Mouse (Mus musculus) liver, embryonic 13.5 days (tissue): ENCODE results near the gene Mtfmt. TPM values are rescaled to one million over a fixed set of nuclear protein-coding genes. Genes with fewer than 3 reads are reported as not detected.

Source experiments
- ATAC-seq: fragments of 200-750 bp; cut with Nextera tagmentation; 2 replicates; pipeline ENCODE4 v1.8.0; 2017; ENCODE audit warnings: low read depth, mild to moderate bottlenecking, moderate number of reproducible peaks, moderate library complexity
- DNase-seq: peaks from one replicate; pipeline ENCODE4 v3.0.0; 2022
- H3K27ac ChIP-seq: fragments of 300-500 bp; sonication (generic); 2 replicates; pipeline ENCODE4 v1.5.1; 2015; ENCODE audit warnings: moderate library complexity, mild to moderate bottlenecking, inconsistent platforms
- H3K27me3 ChIP-seq: fragments of 300-500 bp; sonication (generic); 2 replicates; pipeline ENCODE4 v1.6.1; 2015; ENCODE audit warnings: mild to moderate bottlenecking, inconsistent platforms
- H3K36me3 ChIP-seq: fragments of 300-500 bp; sonication (generic); 2 replicates; pipeline ENCODE4 v1.6.1; 2015; ENCODE audit warnings: mild to moderate bottlenecking, inconsistent platforms
- H3K4me1 ChIP-seq: fragments of 300-500 bp; sonication (generic); replicated peaks from 2 replicates; pipeline ENCODE4 v1.6.1; 2015; ENCODE audit warnings: inconsistent platforms
- H3K4me2 ChIP-seq: fragments of 300-500 bp; sonication (generic); 2 replicates; pipeline ENCODE4 v1.6.1; 2015; ENCODE audit warnings: inconsistent platforms, mild to moderate bottlenecking, moderate library complexity
- H3K4me3 ChIP-seq: fragments of 300-500 bp; sonication (generic); replicated peaks from 2 replicates; pipeline ENCODE4 v1.5.1; 2015; ENCODE audit warnings: mild to moderate bottlenecking, inconsistent platforms
- H3K9ac ChIP-seq: fragments of 300-500 bp; sonication (generic); 2 replicates; pipeline ENCODE4 v1.6.1; 2015; ENCODE audit warnings: mild to moderate bottlenecking, inconsistent platforms
- H3K9me3 ChIP-seq: fragments of 300-500 bp; sonication (generic); replicated peaks from 2 replicates; pipeline ENCODE4 v1.6.1; 2016; ENCODE audit warnings: inconsistent platforms
- WGBS: fragments of 180-500 bp; shearing (Covaris S2); methylation state at CpG from one replicate; pipeline ENCODE4 v1.1.7; 2015; ENCODE audit not compliant: insufficient replicate concordance; 5-methylcytosine and 5-hydroxymethylcytosine counted together
- polyA plus RNA-seq: library from polyadenylated mRNA; unstranded; fragments of >200 nt; fragmentation: Nextera tagmentation; extraction: Ambion mirVana; gene quantifications from 2 replicates; pipeline ENCODE4 v1.2.1, GENCODE M21; 2015

Gene Mtfmt
- polyA plus RNA-seq, 1 experiment from 2014 or later: 8.4 TPM

- DNase-seq: no peak
- Histone ChIP-seq H3K9ac (no peak overlapping the region), H3K27ac (no peak overlapping the region), H3K36me3 (no peaks in the 10 kb centered on the region), H3K4me1 (0 out of 2 replicates have a peak, but pooled peaks cover 6% of the 10 kb centered on the region), H3K4me3 (no peak overlapping the region), H3K9me3 (no peaks in the 10 kb centered on the region), H3K4me2 (no peak overlapping the region), H3K27me3 (no peaks in the 10 kb centered on the region)
- WGBS: 71% methylated on average over 2 of the region's 2 CpGs
- no peak for ATAC-seq
Measured at GRCm38 (mm10) chr9:65405184-65405449, 30.5 kb upstream of the Mtfmt start.

GRCm38 (mm10) chr9:65407327-65407726 lies 28.3 kb upstream of the Mtfmt start:
- ATAC-seq: no peak
- Histone ChIP-seq H3K27me3 (no peaks in the 10 kb centered on the region), H3K4me3 (no peak overlapping the region), H3K27ac (no peak overlapping the region), H3K9ac (no peak overlapping the region), H3K4me1 (0 out of 2 replicates have a peak, but pooled peaks cover 6% of the 10 kb centered on the region), H3K4me2 (no peak overlapping the region), H3K9me3 (no peaks in the 10 kb centered on the region), H3K36me3 (no peaks in the 10 kb centered on the region)
- DNase-seq: no peak
- 71% methylated on average over 5 of the region's 5 CpGs for WGBS

DNA sequence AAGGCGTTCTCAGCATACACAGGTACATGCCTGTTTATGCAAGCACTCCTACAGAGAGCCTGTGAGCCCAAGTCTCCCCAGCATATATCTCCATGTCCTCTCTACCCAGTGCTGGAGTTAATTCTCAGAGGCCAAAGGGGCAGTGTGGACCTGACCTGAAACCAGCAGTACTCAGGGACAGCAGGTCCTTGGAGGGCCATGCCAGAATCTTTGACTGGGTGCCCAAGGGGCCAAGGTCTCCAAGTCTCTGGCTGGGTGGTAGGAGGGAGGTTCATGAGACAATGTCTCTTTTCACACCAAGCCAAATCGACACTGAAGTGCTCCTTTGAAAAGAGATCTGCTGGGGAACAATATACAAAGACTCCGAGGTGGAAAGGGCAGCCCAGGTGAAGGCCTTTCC lies 27.7 kb upstream of the Mtfmt start:
- H3K9ac ChIP-seq: no peak overlapping the region
- 0 out of 2 replicates have a peak, but pooled peaks cover 6% of the 10 kb centered on the region for H3K4me1 ChIP-seq
- no peaks in the 10 kb centered on the region for H3K36me3 ChIP-seq
- no peak overlapping the region for H3K27ac ChIP-seq
- ATAC-seq (no peak), DNase-seq (no peak)
- H3K4me2 ChIP-seq: no peak overlapping the region
- WGBS: 52% methylated on average over 3 of the region's 3 CpGs
- no peak overlapping the region for H3K4me3 ChIP-seq
- no peaks in the 10 kb centered on the region for H3K9me3 ChIP-seq
- H3K27me3 ChIP-seq: no peaks in the 10 kb centered on the region

- Histone ChIP-seq H3K9me3 (no peaks in the 10 kb centered on the region), H3K4me1 (0 out of 2 replicates have a peak, but pooled peaks cover 6% of the 10 kb centered on the region), H3K36me3 (no peaks in the 10 kb centered on the region), H3K27me3 (no peaks in the 10 kb centered on the region), H3K9ac (no peak overlapping the region), H3K4me3 (no peak overlapping the region), H3K4me2 (no peak overlapping the region), H3K27ac (no peak overlapping the region)
- no peak for DNase-seq
- WGBS: 54% methylated on average over 5 of the region's 5 CpGs
- ATAC-seq: 0 out of 2 replicates have a peak, but pooled peaks have one; percentile 36
Measured at GRCm38 (mm10) chr9:65408871-65409295, 26.7 kb upstream of the Mtfmt start.

DNA sequence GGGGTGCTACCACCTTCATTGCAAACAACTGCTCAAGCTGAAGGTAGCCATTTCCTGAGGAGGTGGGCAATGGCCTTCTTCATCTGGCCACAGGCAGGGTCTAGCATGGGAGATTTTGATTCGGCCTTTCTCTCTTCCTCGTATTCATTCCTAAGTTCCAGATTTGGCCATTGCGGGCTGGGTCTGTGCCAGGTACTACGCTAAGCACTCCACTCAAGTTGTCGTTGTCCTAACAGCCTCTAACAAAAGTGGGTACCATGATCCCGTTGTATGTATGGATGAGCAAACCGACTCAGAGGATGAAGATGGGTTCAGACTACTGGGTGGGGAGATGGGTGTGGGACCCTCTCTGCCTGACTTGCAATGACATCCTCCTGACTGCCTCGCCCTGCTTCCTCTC lies 25.2 kb upstream of the Mtfmt start:
- ATAC-seq: no peak
- 0 out of 2 replicates have a peak, but pooled peaks cover 6% of the 10 kb centered on the region for H3K4me1 ChIP-seq
- H3K4me3 ChIP-seq: no peak overlapping the region
- H3K9ac ChIP-seq: no peak overlapping the region
- no peak overlapping the region for H3K27ac ChIP-seq
- DNase-seq: no peak
- no peaks in the 10 kb centered on the region for H3K36me3 ChIP-seq
- no peaks in the 10 kb centered on the region for H3K27me3 ChIP-seq
- H3K4me2 ChIP-seq: no peak overlapping the region
- H3K9me3 ChIP-seq: no peaks in the 10 kb centered on the region
- WGBS: 76% methylated on average over 8 of the region's 8 CpGs

DNA sequence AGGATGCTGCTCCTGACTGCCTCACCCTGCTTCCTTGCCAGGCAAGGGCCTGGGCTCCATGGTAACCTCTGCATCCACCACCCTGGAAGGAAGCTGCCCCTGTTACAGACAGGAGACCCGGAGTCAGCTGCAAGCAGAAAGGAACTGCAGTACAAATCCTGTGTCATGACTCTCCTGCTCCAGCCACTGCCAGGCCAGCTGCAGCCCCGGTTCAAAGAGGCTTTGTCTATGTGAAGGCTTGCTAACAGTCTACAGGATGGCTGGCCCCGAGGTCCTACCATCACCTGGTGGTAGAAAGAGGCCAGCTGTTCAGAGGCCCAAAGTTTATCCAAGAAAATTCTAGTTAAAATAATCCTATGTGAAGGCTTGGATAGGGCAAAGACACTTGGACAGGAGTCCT lies 24.3 kb upstream of the Mtfmt start:
- DNase-seq: no peak
- 0 out of 2 replicates have a peak, but pooled peaks cover 6% of the 10 kb centered on the region for H3K4me1 ChIP-seq
- no peak for ATAC-seq
- no peak overlapping the region for H3K9ac ChIP-seq
- no peak overlapping the region for H3K4me2 ChIP-seq
- no peaks in the 10 kb centered on the region for H3K9me3 ChIP-seq
- H3K27ac ChIP-seq: no peak overlapping the region
- H3K27me3 ChIP-seq: no peaks in the 10 kb centered on the region
- no peak overlapping the region for H3K4me3 ChIP-seq
- H3K36me3 ChIP-seq: no peaks in the 10 kb centered on the region
- 50% methylated on average over 3 of the region's 3 CpGs for WGBS

DNA sequence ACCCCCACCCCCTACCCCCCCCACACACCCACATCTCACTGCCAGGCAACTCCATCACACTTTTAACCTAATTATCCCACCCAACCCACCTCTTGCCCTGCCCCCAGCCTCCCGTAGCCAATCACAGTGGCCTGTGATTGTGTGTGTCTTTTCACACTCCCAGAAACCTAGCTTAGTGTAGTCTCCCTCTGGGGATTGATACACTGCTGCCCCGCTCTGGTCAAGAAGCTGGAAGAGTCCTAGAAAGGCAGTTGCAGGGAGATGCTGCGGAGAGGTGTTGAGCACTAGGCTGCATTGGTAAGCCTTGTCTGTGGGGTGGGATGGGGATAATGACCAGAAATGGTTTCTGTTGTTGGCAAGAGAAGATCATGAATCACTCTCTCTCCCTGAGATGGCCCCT lies 17.8 kb upstream of the Mtfmt start:
- H3K4me3 ChIP-seq: no peak overlapping the region
- ATAC-seq (no peak), DNase-seq (no peak)
- 48% methylated on average over 3 of the region's 3 CpGs for WGBS
- no peaks in the 10 kb centered on the region for H3K36me3 ChIP-seq
- H3K27ac ChIP-seq: no peak overlapping the region
- no peaks in the 10 kb centered on the region for H3K9me3 ChIP-seq
- no peak overlapping the region for H3K9ac ChIP-seq
- H3K27me3 ChIP-seq: no peaks in the 10 kb centered on the region
- no peak overlapping the region for H3K4me2 ChIP-seq
- no peaks in the 10 kb centered on the region for H3K4me1 ChIP-seq

GRCm38 (mm10) chr9:65419633-65420032 lies 15.9 kb upstream of the Mtfmt start:
- no peaks in the 10 kb centered on the region for H3K4me1 ChIP-seq
- 51% methylated on average over 3 of the region's 3 CpGs for WGBS
- no peak overlapping the region for H3K9ac ChIP-seq
- no peak overlapping the region for H3K27ac ChIP-seq
- H3K27me3 ChIP-seq: no peaks in the 10 kb centered on the region
- no peak overlapping the region for H3K4me3 ChIP-seq
- H3K36me3 ChIP-seq: no peaks in the 10 kb centered on the region
- no peak overlapping the region for H3K4me2 ChIP-seq
- no peaks in the 10 kb centered on the region for H3K9me3 ChIP-seq
- no peak for ATAC-seq
- DNase-seq: no peak

DNA sequence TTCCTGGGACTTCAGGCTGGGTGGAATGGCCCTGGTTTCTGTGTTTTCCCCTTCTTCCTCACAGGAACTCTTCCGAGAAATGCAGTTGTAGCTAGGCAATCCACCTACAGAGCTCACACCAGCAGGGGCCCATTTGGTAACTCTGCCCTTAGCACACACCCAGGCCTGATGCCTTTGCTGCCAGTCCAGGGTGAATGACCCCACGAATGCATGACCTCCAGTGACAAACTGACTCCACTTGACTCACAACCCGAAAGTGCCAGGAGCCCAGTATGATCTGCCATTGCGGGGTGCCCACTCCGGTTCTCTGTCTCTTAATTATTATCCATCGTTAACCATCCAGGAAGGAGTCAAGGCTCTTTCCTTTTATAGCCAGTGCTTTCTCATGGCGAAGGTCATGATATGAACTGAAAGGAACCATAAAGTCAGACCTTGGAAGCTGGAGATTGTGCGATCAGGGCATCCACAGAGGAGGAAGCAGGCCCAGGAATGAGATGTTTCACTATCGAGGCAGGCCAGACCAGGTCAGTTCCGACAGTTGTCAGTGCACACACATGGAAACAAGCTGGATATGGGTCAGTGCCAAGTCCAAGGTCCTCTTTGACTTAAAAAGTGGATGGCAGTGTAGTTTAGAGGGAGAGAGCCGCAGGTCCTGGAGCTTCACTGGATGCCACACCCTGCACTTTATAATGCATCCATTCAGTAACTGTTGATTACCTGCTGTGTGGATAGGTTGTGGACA lies 12.7 kb upstream of the Mtfmt start, which contains the start of gene Slc51b:
Slc51b (minus strand) TSS at position 196 of the 742 bp plus-strand sequence.
- no peaks in the 10 kb centered on the region for H3K27me3 ChIP-seq
- H3K27ac ChIP-seq: no peak within 1 kb of the TSS
- no peak for DNase-seq
- no peak for ATAC-seq
- H3K4me2 ChIP-seq: no peak within 1 kb of the TSS
- no peaks in the 10 kb centered on the region for H3K4me1 ChIP-seq
- H3K9ac ChIP-seq: no peak within 1 kb of the TSS
- no peak within 1 kb of the TSS for H3K4me3 ChIP-seq
- H3K36me3 ChIP-seq: no peaks in the 10 kb centered on the region
- H3K9me3 ChIP-seq: no peaks in the 10 kb centered on the region
- WGBS: 69% methylated on average over 11 of the region's 11 CpGs

DNA sequence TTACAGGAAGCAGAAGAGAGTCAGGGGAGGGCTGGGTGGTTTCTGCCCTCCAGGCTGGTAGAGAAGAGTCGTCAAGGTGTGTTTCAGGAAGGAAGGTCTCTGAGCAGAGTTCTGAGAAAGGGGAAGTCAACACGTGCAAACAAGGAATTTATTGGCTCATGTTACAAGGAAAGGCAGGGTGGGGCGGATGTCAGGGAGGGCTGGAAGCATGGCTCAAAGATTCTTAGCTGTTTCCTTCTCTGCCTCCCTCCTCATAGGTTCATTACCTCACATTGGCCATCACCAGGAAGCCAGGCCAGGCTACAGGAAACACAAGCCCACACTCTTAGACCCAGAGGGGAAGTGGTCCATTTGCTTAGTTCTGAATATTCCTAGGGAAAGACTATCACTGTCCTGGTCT lies 11.2 kb upstream of the Mtfmt start:
- no peaks in the 10 kb centered on the region for H3K4me1 ChIP-seq
- DNase-seq: no peak
- 16% methylated on average over 3 of the region's 3 CpGs for WGBS
- H3K36me3 ChIP-seq: no peaks in the 10 kb centered on the region
- H3K9ac ChIP-seq: no peak overlapping the region
- no peaks in the 10 kb centered on the region for H3K27me3 ChIP-seq
- H3K27ac ChIP-seq: no peak overlapping the region
- H3K9me3 ChIP-seq: no peaks in the 10 kb centered on the region
- no peak overlapping the region for H3K4me3 ChIP-seq
- ATAC-seq: no peak
- no peak overlapping the region for H3K4me2 ChIP-seq

- Histone ChIP-seq H3K4me1 (no peaks in the 10 kb centered on the region), H3K4me3 (no peak overlapping the region), H3K27ac (no peak overlapping the region), H3K9ac (no peak overlapping the region), H3K4me2 (no peak overlapping the region), H3K27me3 (no peaks in the 10 kb centered on the region), H3K36me3 (no peaks in the 10 kb centered on the region), H3K9me3 (no peaks in the 10 kb centered on the region)
- DNase-seq (no peak), ATAC-seq (no peak)
- whole genome bisulfite sequencing: 57% methylated on average over 2 of the region's 2 CpGs
Measured at GRCm38 (mm10) chr9:65427511-65427910, 8.1 kb upstream of the Mtfmt start.

GRCm38 (mm10) chr9:65428003-65428402 lies 7.6 kb upstream of the Mtfmt start:
- no peaks in the 10 kb centered on the region for H3K36me3 ChIP-seq
- H3K4me2 ChIP-seq: no peak overlapping the region
- no peak overlapping the region for H3K9ac ChIP-seq
- DNase-seq: no peak
- no peak for ATAC-seq
- no peaks in the 10 kb centered on the region for H3K4me1 ChIP-seq
- 62% methylated on average over 5 of the region's 5 CpGs for WGBS
- H3K9me3 ChIP-seq: no peaks in the 10 kb centered on the region
- H3K27me3 ChIP-seq: no peaks in the 10 kb centered on the region; the same call in 1 of the 2 replicates
- H3K4me3 ChIP-seq: no peak overlapping the region
- no peak overlapping the region for H3K27ac ChIP-seq
